Mouse (Mus musculus) kidney, embryonic 14.5 days (tissue): Measurements from ENCODE around the gene Gsx2. TPM values are rescaled to one million over a fixed set of nuclear protein-coding genes. Genes with fewer than 3 reads are reported as not detected.

Source experiments
- ATAC-seq: fragments of 200-750 bp; cut with Nextera tagmentation; 2 replicates; pipeline ENCODE4 v1.8.0; 2017; ENCODE audit warnings: moderate number of reproducible peaks, mild to moderate bottlenecking, moderate TSS enrichment, moderate library complexity; ENCODE audit not compliant: low FRiP score, low TSS enrichment
- H3K27ac ChIP-seq: fragments of 300-500 bp; sonication (generic); 2 replicates; pipeline ENCODE4 v1.5.1; 2014; ENCODE audit warnings: low read depth, mild to moderate bottlenecking, low read length, moderate library complexity, mixed read lengths
- H3K27me3 ChIP-seq: fragments of 300-500 bp; sonication (generic); 2 replicates; pipeline ENCODE4 v1.6.1; 2014; ENCODE audit warnings: mild to moderate bottlenecking, low read length; ENCODE audit not compliant: control insufficient read depth, insufficient read depth
- H3K36me3 ChIP-seq: fragments of 300-500 bp; sonication (generic); 2 replicates; pipeline ENCODE4 v1.6.1; 2014; ENCODE audit warnings: low read length, mixed read lengths; ENCODE audit not compliant: control insufficient read depth, insufficient read depth
- H3K4me1 ChIP-seq: fragments of 300-500 bp; sonication (generic); 2 replicates; pipeline ENCODE4 v1.6.1; 2014; ENCODE audit warnings: low read length, mixed read lengths; ENCODE audit not compliant: control insufficient read depth, insufficient read depth
- H3K4me2 ChIP-seq: fragments of 300-500 bp; sonication (generic); replicated peaks from 2 replicates; pipeline ENCODE4 v1.6.1; 2014; ENCODE audit warnings: low read depth, mild to moderate bottlenecking, low read length
- H3K4me3 ChIP-seq: fragments of 300-500 bp; sonication (generic); 2 replicates; pipeline ENCODE4 v1.5.1; 2014; ENCODE audit warnings: mild to moderate bottlenecking, low read length
- H3K9ac ChIP-seq: fragments of 300-500 bp; sonication (generic); 2 replicates; pipeline ENCODE4 v1.6.1; 2014; ENCODE audit warnings: low read depth, mild to moderate bottlenecking, low read length, moderate library complexity
- H3K9me3 ChIP-seq: fragments of 300-500 bp; sonication (generic); 2 replicates; pipeline ENCODE4 v1.6.1; 2016; ENCODE audit warnings: low read length; ENCODE audit not compliant: control insufficient read depth
- WGBS: fragments of 180-500 bp; shearing (Covaris S2); extraction: QIAGEN DNeasy Blood & Tissue Kit; methylation state at CpG from one replicate; pipeline ENCODE4 v1.1.7; 2014; 5-methylcytosine and 5-hydroxymethylcytosine counted together
- polyA plus RNA-seq: library from polyadenylated mRNA; unstranded; fragments of >200 nt; fragmentation: Nextera tagmentation; extraction: Ambion mirVana; gene quantifications from 2 replicates; pipeline ENCODE4 v1.2.1, GENCODE M21; 2014

Gsx2 gene
- not detected in 2 replicates for polyA plus RNA-seq

DNA sequence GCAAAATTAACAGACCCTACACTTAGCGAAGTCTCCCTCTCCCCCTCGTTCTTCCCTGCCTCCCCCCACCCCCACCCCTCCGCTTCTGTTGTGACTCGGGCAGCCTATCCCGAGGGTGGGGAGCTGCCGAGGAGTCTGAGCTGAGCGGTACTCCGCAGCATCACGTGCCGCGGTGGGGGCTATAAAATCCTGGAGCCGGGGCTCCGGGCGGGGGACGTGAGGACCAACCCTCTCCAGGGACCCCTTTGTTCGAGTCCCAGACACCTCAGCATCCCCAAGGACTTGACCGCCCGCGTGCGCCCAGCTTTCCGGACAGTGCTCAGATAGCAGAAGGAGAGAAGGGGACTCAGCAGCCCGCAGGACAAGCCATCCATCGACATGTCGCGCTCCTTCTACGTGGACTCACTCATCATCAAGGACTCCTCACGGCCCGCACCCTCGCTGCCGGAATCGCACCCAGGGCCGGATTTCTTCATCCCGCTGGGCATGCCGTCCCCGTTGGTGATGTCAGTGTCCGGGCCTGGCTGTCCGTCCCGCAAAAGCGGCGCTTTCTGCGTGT, at the start of gene Gsx2:
TSS of gene Gsx2 (plus strand) at position 219 of the 559 bp plus-strand sequence.
- Histone ChIP-seq H3K9me3 (no peaks in the 10 kb centered on the region), H3K9ac (no peak within 1 kb of the TSS), H3K4me2 (peak within 1 kb of the TSS; percentile 25), H3K4me1 (0 out of 2 replicates have a peak, but pooled peaks cover 2% of the 10 kb centered on the region), H3K4me3 (peak within 1 kb of the TSS; percentile 24), H3K27ac (no peak within 1 kb of the TSS), H3K36me3 (no peaks in the 10 kb centered on the region), H3K27me3 (peaks cover 99% of the 10 kb centered on the region)
- under 1% methylated on average over 41 of the region's 41 CpGs for WGBS
- ATAC-seq, result 0 out of 2 replicates have a peak, but pooled peaks have one; percentile 56

DNA sequence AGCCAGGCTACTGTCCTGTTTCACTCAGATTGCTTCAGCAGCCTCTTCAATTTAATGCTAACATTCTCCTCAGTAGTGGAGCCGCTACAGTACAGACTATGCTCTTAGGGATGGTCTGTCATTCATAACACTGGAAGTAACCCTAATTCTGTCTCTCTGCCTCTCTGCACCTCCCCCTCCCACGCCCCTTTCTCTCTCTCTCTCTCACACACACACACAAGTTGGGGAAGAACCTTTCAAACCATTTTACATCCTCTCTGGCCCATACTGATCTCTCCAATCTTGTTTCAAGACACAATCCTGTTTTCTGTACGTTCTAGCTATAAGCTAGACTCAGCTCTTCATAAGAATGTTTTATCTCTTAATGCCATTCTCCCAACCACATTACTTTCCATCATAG, 39.9 kb upstream of the Gsx2 start:
- no peaks in the 10 kb centered on the region for H3K9me3 ChIP-seq
- ATAC-seq, result no peak
- H3K9ac ChIP-seq, result no peak overlapping the region
- H3K27ac ChIP-seq, result no peak overlapping the region
- H3K27me3 ChIP-seq, result no peaks in the 10 kb centered on the region
- 87% methylated on average over 3 of the region's 3 CpGs for WGBS
- no peak overlapping the region for H3K4me2 ChIP-seq
- no peak overlapping the region for H3K4me3 ChIP-seq
- H3K36me3 ChIP-seq, result no peaks in the 10 kb centered on the region
- no peaks in the 10 kb centered on the region for H3K4me1 ChIP-seq

DNA sequence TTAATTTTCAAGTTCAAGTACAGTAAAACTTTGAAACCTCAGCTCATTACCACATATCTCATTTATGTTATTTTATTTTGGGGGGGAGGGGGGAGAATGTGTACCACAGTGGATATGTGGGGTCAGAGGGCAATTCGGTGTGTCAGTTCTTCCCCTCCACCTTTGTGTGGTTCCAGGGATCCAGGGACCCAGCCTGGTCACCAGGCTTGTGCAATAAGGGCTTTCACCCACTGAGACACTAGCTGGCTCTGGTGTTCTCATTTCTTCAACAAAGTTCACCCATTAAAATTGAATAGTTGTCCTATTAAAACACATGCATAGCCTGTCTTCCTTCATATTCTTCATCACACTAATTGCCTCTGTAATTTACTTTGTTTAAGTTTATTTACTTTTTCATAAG, 36.1 kb upstream of the Gsx2 start:
- no peak overlapping the region for H3K4me2 ChIP-seq
- 95% methylated on average over 1 of the region's 1 CpGs for WGBS
- ATAC-seq, result no peak
- H3K36me3 ChIP-seq, result no peaks in the 10 kb centered on the region
- no peak overlapping the region for H3K9ac ChIP-seq
- no peaks in the 10 kb centered on the region for H3K27me3 ChIP-seq
- no peak overlapping the region for H3K4me3 ChIP-seq
- no peaks in the 10 kb centered on the region for H3K9me3 ChIP-seq
- H3K4me1 ChIP-seq, result peaks cover 11% of the 10 kb centered on the region; the same call in 1 of the 2 replicates
- no peak overlapping the region for H3K27ac ChIP-seq

- Histone ChIP-seq H3K4me3 (peak overlapping the region; percentile 99), H3K36me3 (no peaks in the 10 kb centered on the region), H3K27ac (no peak overlapping the region), H3K4me1 (peaks cover 17% of the 10 kb centered on the region; the same call in 1 of the 2 replicates), H3K27me3 (no peaks in the 10 kb centered on the region), H3K9ac (peak overlapping the region; percentile 99; the same call in 1 of the 2 replicates), H3K4me2 (peak overlapping the region; percentile 82), H3K9me3 (no peaks in the 10 kb centered on the region)
- 42% methylated on average over 9 of the region's 9 CpGs for WGBS
- ATAC-seq, result no peak
Measured at GRCm38 (mm10) chr5:75043011-75043445, 32.4 kb upstream of the Gsx2 start.

- H3K9ac ChIP-seq, result peak overlapping the region; percentile 99
- 0% methylated on average over 31 of the region's 36 CpGs for WGBS
- peak overlapping the region; percentile 82 for H3K4me2 ChIP-seq
- H3K9me3 ChIP-seq, result no peaks in the 10 kb centered on the region
- peak overlapping the region; percentile 99 for H3K4me3 ChIP-seq
- no peaks in the 10 kb centered on the region for H3K36me3 ChIP-seq
- peaks cover 17% of the 10 kb centered on the region; the same call in 1 of the 2 replicates for H3K4me1 ChIP-seq
- peak overlapping the region; percentile 85 for H3K27ac ChIP-seq
- H3K27me3 ChIP-seq, result 0 out of 2 replicates have a peak, but pooled peaks cover under 1% of the 10 kb centered on the region
- peak; percentile 84 for ATAC-seq
Measured at GRCm38 (mm10) chr5:75043621-75044301, 31.6 kb upstream of the Gsx2 start.

DNA sequence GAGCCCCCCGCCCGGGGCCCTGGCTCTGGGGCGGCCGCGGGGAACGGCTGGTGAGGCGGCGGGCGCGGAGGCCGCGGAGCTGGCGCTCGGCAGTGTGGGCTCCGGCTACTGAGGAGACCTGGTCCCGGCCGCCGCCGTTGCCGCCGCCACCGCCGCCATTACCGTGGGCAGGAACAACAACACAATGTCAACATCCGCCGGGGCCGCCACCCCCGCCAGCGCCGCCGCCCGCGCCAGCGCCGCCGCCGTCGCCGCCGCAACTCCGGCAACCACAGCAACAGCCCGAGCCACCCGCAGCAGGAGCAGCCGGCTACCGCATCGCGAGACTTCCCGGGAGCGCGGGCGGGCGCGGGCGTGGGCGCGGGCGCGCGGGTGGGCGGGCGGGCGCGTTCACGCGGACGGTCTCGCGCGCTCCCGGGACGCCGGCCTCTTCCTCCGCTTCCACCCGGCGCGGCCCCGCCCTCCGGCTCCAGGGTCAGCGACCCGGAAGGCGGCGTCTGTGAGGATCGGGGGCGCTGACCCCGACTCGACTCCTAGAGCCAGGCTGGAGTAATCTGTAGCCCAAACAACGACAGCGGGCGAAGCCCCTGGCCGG, 31.0 kb upstream of the Gsx2 start, which contains the start of gene Chic2:
TSS of gene Chic2 (minus strand) at position 465 of the 595 bp plus-strand sequence.
- ATAC-seq, result peak; percentile 90

DNA sequence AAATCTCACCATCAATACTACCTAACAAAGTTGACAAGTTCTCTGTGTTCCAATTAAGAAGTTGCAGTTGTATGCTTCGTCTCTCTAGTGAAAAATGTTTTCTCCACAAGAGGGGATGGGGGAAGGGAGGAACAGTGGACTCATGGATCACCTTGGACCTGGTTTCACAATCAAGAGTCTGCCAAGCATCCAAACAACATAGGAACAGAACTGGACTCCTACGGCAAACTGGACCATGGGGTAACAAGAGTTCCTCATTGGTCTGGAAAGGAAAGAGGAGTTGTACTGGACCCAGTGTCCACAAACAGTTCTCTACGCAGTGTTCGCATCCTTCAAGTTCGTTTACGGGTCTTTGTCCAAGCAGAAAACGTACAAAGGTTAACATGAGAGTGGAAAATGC, 30.0 kb upstream of the Gsx2 start:
- peaks cover 17% of the 10 kb centered on the region; the same call in 1 of the 2 replicates for H3K4me1 ChIP-seq
- 0 out of 2 replicates have a peak, but pooled peaks cover 3% of the 10 kb centered on the region for H3K27me3 ChIP-seq
- no peaks in the 10 kb centered on the region for H3K9me3 ChIP-seq
- H3K9ac ChIP-seq, result no peak overlapping the region
- no peaks in the 10 kb centered on the region for H3K36me3 ChIP-seq
- no peak overlapping the region for H3K4me3 ChIP-seq
- H3K27ac ChIP-seq, result no peak overlapping the region
- WGBS, result 66% methylated on average over 7 of the region's 7 CpGs
- H3K4me2 ChIP-seq, result no peak overlapping the region
- no peak for ATAC-seq

More for the DNA sequence above, 31.0 kb upstream of the Gsx2 start, which contains the start of gene Chic2:
- Histone ChIP-seq H3K4me1 (peaks cover 17% of the 10 kb centered on the region; the same call in 1 of the 2 replicates), H3K27me3 (0 out of 2 replicates have a peak, but pooled peaks cover 3% of the 10 kb centered on the region), H3K36me3 (no peaks in the 10 kb centered on the region), H3K4me2 (peak within 1 kb of the TSS; percentile 82), H3K4me3 (peak within 1 kb of the TSS; percentile 99), H3K9ac (peak within 1 kb of the TSS; percentile 99), H3K9me3 (no peaks in the 10 kb centered on the region), H3K27ac (peak within 1 kb of the TSS; percentile 85)
- WGBS, result 1% methylated on average over 54 of the region's 90 CpGs

- Histone ChIP-seq H3K4me3 (no peak overlapping the region), H3K9ac (no peak overlapping the region), H3K9me3 (no peaks in the 10 kb centered on the region), H3K27me3 (0 out of 2 replicates have a peak, but pooled peaks cover 3% of the 10 kb centered on the region), H3K4me2 (no peak overlapping the region; the same call in 1 of the 2 replicates), H3K36me3 (no peaks in the 10 kb centered on the region), H3K27ac (no peak overlapping the region), H3K4me1 (peaks cover 17% of the 10 kb centered on the region; the same call in 1 of the 2 replicates)
- 30% methylated on average over 15 of the region's 15 CpGs for WGBS
- ATAC-seq, result no peak
Measured at GRCm38 (mm10) chr5:75046681-75047321, 28.6 kb upstream of the Gsx2 start.
